Mouse (Mus musculus) heart, embryonic 12.5 days (tissue): ENCODE measurements around the gene Rnf152. TPM values are rescaled to one million over a fixed set of nuclear protein-coding genes. Genes with fewer than 3 reads are reported as not detected.

Source experiments
- ATAC-seq: fragments of 200-750 bp; cut with Nextera tagmentation; 2 replicates; pipeline ENCODE4 v1.8.0; 2017; ENCODE audit warnings: moderate TSS enrichment, moderate library complexity; ENCODE audit not compliant: insufficient number of reproducible peaks, low FRiP score
- H3K27ac ChIP-seq: fragments of 300-500 bp; sonication (generic); 2 replicates; pipeline ENCODE4 v1.5.1; 2016; ENCODE audit warnings: mild to moderate bottlenecking, moderate library complexity; ENCODE audit not compliant: poor library complexity, severe bottlenecking
- H3K27me3 ChIP-seq: fragments of 300-500 bp; sonication (generic); replicated peaks from 2 replicates; pipeline ENCODE4 v1.6.1; 2016; ENCODE audit warnings: mild to moderate bottlenecking, moderate library complexity
- H3K36me3 ChIP-seq: fragments of 300-500 bp; sonication (generic); 2 replicates; pipeline ENCODE4 v1.6.1; 2016; ENCODE audit warnings: mild to moderate bottlenecking, moderate library complexity
- H3K4me1 ChIP-seq: fragments of 300-500 bp; sonication (generic); replicated peaks from 2 replicates; pipeline ENCODE4 v1.6.1; 2016; ENCODE audit warnings: mild to moderate bottlenecking
- H3K4me2 ChIP-seq: fragments of 300-500 bp; sonication (generic); 2 replicates; pipeline ENCODE4 v1.6.1; 2016; ENCODE audit warnings: mild to moderate bottlenecking, moderate library complexity
- H3K4me3 ChIP-seq: fragments of 300-500 bp; sonication (generic); 2 replicates; pipeline ENCODE4 v1.5.1; 2016; ENCODE audit warnings: mild to moderate bottlenecking
- H3K9ac ChIP-seq: fragments of 300-500 bp; sonication (generic); 2 replicates; pipeline ENCODE4 v1.6.1; 2016; ENCODE audit warnings: mild to moderate bottlenecking, moderate library complexity
- H3K9me3 ChIP-seq: fragments of 300-500 bp; sonication (generic); replicated peaks from 2 replicates; pipeline ENCODE4 v1.6.1; 2016; ENCODE audit warnings: mild to moderate bottlenecking, moderate library complexity
- WGBS: fragments of 180-500 bp; shearing (Covaris S2); methylation state at CpG from one replicate; pipeline ENCODE4 v1.1.7; 2016; 5-methylcytosine and 5-hydroxymethylcytosine counted together
- polyA plus RNA-seq: library from polyadenylated mRNA; unstranded; fragments of >200 nt; fragmentation: Nextera tagmentation; extraction: Ambion mirVana; gene quantifications from 2 replicates; pipeline ENCODE4 v1.2.1, GENCODE M21; 2016

The Rnf152 gene
- polyA plus RNA-seq, 1 experiment from 2014 or later, result 0.11 TPM

DNA sequence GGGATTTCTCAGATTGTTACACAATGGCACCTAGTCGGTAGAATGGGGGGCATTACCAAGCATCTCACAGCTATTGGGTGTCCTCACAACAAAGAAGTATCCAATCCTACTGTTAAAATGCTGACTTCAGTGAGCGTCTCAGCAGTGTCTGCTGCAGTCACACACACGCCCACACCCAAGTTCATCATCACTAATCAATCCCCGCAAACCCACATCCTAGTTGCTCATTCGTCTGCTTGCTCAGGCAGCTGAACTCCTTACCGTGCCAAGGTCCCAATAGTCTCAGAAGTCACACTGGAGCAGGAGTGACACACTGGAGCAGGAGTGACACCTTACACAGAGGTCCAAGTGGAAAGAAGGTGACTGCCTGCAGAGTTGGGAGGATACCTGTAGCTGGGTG is 14.2 kb downstream of the Rnf152 start:
- no peak overlapping the region for H3K9ac ChIP-seq
- H3K9me3 ChIP-seq, result no peaks in the 10 kb centered on the region
- H3K27me3 ChIP-seq, result no peaks in the 10 kb centered on the region
- no peak overlapping the region for H3K4me3 ChIP-seq
- no peak overlapping the region for H3K4me2 ChIP-seq
- ATAC-seq, result no peak
- H3K36me3 ChIP-seq, result no peaks in the 10 kb centered on the region
- WGBS, result 86% methylated on average over 6 of the region's 6 CpGs
- 0 out of 2 replicates have a peak, but pooled peaks cover 3% of the 10 kb centered on the region for H3K4me1 ChIP-seq
- H3K27ac ChIP-seq, result no peak overlapping the region

DNA sequence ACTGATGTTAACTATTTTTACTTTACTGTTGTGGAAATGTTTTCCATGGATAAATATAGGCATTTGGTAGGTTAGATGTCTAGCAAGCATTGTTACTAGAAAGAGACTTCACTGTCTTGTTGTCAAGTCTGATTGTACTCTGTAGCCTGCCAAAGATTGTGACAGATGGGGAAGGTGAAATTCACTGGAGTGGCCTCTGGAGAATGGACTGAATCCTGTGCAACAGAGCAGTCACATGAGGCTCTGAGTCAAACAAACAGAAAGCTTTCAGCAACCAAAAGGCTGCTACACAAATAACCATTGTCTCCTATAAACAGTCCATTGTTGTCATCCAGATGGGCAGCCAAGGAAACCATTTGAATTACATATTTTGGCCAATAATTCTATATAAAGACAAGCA is 15.6 kb downstream of the Rnf152 start:
- Histone ChIP-seq H3K4me3 (no peak overlapping the region), H3K27ac (no peak overlapping the region), H3K4me1 (0 out of 2 replicates have a peak, but pooled peaks cover 3% of the 10 kb centered on the region), H3K36me3 (no peaks in the 10 kb centered on the region), H3K9me3 (no peaks in the 10 kb centered on the region), H3K4me2 (no peak overlapping the region), H3K27me3 (no peaks in the 10 kb centered on the region), H3K9ac (no peak overlapping the region)
- no peak for ATAC-seq

DNA sequence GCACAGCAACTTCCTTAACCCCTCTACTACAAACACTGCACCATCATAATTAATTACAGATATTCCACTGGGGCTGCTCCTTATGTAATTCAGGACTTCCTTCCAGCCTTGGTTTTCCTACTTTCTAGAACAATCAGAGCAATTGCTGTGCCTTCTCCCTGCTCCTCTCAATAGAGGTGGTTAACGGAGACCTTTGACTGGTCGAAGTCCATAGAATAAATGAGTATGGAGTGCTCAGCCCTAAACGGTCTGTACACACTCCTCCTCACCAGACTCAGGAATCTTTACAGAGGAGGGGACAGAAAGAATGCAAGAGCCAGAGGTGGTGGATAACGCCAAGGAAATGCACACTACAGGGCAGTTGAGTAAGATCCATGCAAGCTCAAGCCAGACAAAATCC is 19.1 kb downstream of the Rnf152 start:
- Histone ChIP-seq H3K4me1 (0 out of 2 replicates have a peak, but pooled peaks cover 3% of the 10 kb centered on the region), H3K9ac (no peak overlapping the region), H3K9me3 (no peaks in the 10 kb centered on the region), H3K4me3 (no peak overlapping the region), H3K4me2 (no peak overlapping the region), H3K27ac (no peak overlapping the region), H3K36me3 (no peaks in the 10 kb centered on the region), H3K27me3 (no peaks in the 10 kb centered on the region)
- WGBS, result 69% methylated on average over 4 of the region's 4 CpGs
- ATAC-seq, result no peak

DNA sequence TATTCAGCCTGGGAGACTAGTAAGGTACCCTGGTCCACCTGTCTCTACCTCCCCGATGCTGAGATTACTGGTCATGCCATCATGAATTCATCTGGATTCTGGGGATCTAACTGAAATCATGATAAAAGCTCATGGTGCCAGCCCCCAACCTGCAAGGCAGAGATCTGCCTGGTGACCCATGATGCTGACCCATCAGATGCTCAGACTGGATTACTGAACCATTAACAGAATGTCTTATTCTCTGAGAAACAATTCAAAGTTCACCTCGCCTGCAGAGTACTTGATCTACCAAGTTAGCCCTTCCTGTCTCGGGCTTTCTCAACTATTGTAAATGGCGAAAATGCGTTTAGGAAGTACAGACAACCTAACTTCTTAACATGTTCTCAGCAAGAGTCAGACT is 20.4 kb downstream of the Rnf152 start:
- no peak overlapping the region for H3K9ac ChIP-seq
- H3K4me3 ChIP-seq, result no peak overlapping the region
- no peaks in the 10 kb centered on the region for H3K36me3 ChIP-seq
- H3K9me3 ChIP-seq, result no peaks in the 10 kb centered on the region
- no peak overlapping the region for H3K27ac ChIP-seq
- H3K27me3 ChIP-seq, result no peaks in the 10 kb centered on the region
- H3K4me2 ChIP-seq, result no peak overlapping the region
- 0 out of 2 replicates have a peak, but pooled peaks cover 3% of the 10 kb centered on the region for H3K4me1 ChIP-seq
- no peak for ATAC-seq
- WGBS, result 78% methylated on average over 5 of the region's 5 CpGs

DNA sequence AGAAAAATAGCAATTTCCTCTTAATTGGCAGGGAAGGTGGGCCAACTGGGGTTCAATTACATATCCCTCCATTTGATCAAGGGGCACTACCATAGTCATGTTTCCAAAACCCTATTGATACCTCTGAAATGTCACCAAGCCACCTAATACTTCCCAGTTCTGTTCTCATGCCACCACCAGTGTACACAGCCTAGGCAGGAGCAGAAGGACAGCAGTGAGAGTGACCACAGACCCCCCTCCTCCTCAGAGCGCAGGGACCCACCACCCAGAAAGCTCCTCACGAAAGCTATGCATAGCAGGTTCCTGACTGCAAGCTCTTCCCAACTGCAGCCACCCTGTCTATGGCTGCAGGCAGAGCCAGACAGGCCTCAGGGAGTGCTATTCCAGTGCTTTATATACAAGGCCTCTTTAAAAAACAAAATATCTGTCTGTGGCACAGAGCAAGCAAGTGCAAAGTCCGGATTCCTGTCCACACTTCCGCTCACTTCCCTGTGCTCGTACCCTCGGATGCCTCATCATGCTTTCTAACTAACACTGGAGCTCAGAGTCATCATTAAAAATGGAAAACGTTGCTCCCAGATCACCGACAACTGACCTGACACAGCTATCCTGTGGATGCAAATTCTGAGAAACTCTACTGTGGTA is 24.3 kb downstream of the Rnf152 start:
- Histone ChIP-seq H3K4me3 (no peak overlapping the region), H3K9ac (no peak overlapping the region), H3K36me3 (no peaks in the 10 kb centered on the region), H3K27me3 (no peaks in the 10 kb centered on the region), H3K4me2 (no peak overlapping the region), H3K27ac (no peak overlapping the region), H3K4me1 (no peaks in the 10 kb centered on the region), H3K9me3 (no peaks in the 10 kb centered on the region)
- no peak for ATAC-seq
- WGBS, result 80% methylated on average over 8 of the region's 8 CpGs

DNA sequence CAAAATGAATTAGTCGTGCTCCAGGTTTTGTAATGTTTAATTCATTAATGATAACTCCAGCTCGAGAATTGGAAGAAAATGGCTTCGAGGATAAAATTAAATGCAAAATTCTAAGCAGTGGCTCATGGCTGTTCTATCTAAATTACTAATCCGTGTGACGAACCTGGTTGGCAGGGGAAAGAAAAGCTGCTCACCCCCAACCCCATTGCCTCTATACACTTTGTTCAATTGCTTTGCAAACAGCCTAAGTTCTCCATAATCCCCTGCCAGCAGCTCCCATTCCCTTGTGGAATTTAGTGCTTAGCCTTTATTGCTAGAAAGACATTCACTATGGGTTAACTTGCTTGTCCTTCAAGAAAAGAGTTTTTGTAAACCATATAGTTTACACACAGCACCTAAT is 24.9 kb downstream of the Rnf152 start:
- WGBS, result 76% methylated on average over 5 of the region's 5 CpGs
- Histone ChIP-seq H3K9ac (no peak overlapping the region), H3K4me1 (no peaks in the 10 kb centered on the region), H3K9me3 (no peaks in the 10 kb centered on the region), H3K4me2 (no peak overlapping the region), H3K36me3 (no peaks in the 10 kb centered on the region), H3K4me3 (no peak overlapping the region), H3K27me3 (no peaks in the 10 kb centered on the region), H3K27ac (no peak overlapping the region)
- no peak for ATAC-seq

DNA sequence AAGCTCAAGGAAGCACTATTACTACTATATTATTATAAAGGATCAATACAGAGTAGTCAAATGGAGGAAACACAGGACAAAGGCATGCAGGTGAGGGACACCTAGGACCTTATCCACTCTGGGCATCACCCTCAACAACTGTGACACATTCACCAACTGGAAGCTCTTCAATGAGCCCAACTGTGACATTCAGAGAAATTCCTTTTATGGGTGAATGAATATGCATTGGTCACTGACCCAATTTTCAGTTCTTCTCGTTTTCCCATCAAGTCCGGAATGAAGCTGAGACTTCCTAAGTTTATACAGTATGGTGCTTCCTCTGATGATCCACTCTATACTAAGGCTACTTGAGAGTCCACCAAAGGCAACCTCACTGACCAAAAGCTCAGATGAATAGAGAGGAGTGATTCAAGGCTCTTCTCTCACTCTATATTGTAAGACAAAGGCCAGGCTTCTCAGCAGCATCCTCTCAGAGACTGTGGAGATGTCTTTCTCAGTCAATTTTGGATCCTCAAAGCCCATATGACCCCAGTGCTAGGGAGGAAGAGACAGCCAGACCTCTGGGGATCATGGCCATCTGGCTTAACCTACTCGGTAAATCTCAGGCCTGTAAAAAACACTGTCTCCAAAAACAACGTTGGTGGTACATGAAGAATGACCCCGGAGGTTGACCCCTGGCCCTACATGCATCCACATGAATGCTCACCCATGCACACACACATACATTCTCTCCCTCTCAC is 25.8 kb downstream of the Rnf152 start:
- WGBS, result 84% methylated on average over 5 of the region's 5 CpGs
- Histone ChIP-seq H3K27me3 (no peaks in the 10 kb centered on the region), H3K36me3 (no peaks in the 10 kb centered on the region), H3K9me3 (no peaks in the 10 kb centered on the region), H3K4me3 (no peak overlapping the region), H3K4me1 (no peaks in the 10 kb centered on the region), H3K9ac (no peak overlapping the region), H3K27ac (no peak overlapping the region), H3K4me2 (no peak overlapping the region)
- ATAC-seq, result no peak

DNA sequence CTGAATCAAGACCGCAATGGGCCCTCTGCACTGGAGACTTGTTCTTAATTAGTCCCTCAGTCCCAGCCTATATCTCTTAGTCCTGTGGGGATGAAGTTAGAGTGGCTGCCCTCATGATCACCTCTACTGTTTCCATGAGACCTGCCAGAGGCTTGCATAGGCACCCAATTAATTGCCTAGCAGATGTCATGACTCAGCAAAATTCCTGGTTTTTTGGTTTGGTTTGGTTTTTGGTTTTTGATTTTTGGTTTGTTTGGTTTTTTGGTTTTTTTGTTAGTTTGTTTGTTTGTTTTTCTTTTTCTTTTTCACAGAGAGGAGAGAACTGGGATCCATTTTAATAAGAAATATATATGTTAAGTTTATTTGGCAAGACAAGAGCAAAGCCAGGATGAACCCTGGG is 28.7 kb downstream of the Rnf152 start:
- H3K27me3 ChIP-seq, result no peaks in the 10 kb centered on the region
- no peak overlapping the region for H3K4me2 ChIP-seq
- H3K9ac ChIP-seq, result no peak overlapping the region
- no peaks in the 10 kb centered on the region for H3K4me1 ChIP-seq
- no peak overlapping the region for H3K4me3 ChIP-seq
- no peaks in the 10 kb centered on the region for H3K9me3 ChIP-seq
- no peak for ATAC-seq
- no peaks in the 10 kb centered on the region for H3K36me3 ChIP-seq
- 94% methylated on average over 1 of the region's 1 CpGs for WGBS
- no peak overlapping the region for H3K27ac ChIP-seq

DNA sequence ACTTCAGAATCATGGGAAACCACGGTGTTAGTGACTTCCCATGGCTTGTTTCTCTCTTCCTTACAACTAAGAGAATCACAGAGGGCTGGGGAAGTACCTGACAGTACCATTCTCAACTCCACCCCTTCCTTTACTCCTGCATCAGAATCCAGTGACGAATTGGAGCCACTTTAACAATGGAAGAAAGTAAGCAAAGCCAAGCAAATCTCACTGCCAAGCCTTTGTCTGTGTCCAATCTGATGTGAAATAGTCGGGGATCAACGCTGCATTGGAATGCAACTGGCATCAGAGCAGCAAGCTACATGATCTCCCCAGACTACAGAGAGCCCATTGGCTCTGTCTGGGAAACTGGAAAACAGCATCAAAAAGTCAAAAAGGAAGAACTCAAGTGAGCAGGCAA is 31.9 kb downstream of the Rnf152 start:
- H3K27me3 ChIP-seq, result no peaks in the 10 kb centered on the region
- no peak overlapping the region for H3K4me3 ChIP-seq
- no peak for ATAC-seq
- 67% methylated on average over 4 of the region's 4 CpGs for WGBS
- no peak overlapping the region for H3K9ac ChIP-seq
- H3K4me1 ChIP-seq, result no peaks in the 10 kb centered on the region
- H3K4me2 ChIP-seq, result no peak overlapping the region
- no peaks in the 10 kb centered on the region for H3K9me3 ChIP-seq
- no peak overlapping the region for H3K27ac ChIP-seq
- no peaks in the 10 kb centered on the region for H3K36me3 ChIP-seq

DNA sequence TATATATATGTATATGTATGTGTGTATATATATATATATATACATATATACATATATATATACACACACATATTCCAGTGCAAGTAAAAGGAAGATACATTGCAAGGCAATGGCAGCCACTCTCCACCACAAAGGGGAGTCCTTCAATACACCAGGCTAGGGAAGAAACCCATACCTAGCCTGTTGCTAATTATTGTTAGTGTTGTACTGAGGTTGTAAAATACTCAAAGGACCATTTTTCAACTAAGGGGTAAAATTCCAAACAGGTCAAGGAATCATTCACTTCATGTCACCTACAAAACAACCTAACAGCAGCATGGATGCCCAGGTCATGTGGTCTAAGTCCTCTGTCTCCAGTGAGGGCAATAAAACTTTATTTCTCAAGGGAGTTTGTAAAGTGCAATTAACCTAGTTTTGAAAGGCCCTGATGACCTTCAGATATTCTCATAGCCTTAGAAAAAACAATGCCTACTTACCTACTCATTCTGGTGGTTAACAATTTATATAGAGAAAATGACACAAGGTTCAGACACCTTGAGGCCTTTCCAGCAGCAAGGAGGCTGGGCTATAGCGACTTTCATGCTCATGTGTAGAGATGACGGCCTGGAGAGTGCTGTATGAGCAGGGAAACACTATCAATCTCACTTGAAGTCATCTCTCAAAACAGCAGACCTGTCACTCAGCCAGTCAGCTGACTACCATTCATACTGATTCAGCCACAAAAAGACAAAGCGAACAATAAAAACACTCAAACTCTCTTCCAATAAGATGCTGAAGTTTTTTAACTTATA is 42.3 kb downstream of the Rnf152 start:
- H3K9ac ChIP-seq, result no peak overlapping the region
- ATAC-seq, result no peak
- no peak overlapping the region for H3K4me2 ChIP-seq
- no peak overlapping the region for H3K4me3 ChIP-seq
- no peaks in the 10 kb centered on the region for H3K36me3 ChIP-seq
- no peaks in the 10 kb centered on the region for H3K4me1 ChIP-seq
- H3K27me3 ChIP-seq, result no peaks in the 10 kb centered on the region
- WGBS, result 62% methylated on average over 3 of the region's 3 CpGs
- no peaks in the 10 kb centered on the region for H3K9me3 ChIP-seq
- H3K27ac ChIP-seq, result no peak overlapping the region

DNA sequence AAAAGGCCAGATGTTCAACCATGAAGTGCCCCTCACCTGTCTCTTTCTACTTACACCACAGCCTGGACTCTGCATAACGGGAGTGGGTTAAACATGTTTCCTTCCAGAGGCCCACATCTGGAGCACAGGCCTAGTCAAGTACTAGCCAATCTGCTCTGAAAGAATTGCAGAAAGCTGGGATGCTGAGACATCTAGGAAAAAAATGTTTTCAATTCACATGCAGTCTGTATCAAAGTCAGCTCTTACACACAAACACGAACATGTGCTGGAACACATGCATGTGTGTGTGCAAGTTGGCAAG is 44.0 kb downstream of the Rnf152 start:
- WGBS, result 60% methylated on average over 2 of the region's 2 CpGs
- H3K27ac ChIP-seq, result no peak overlapping the region
- no peak for ATAC-seq

More for the DNA sequence above, 44.0 kb downstream of the Rnf152 start:
- Histone ChIP-seq H3K27me3 (no peaks in the 10 kb centered on the region), H3K9me3 (no peaks in the 10 kb centered on the region), H3K4me1 (no peaks in the 10 kb centered on the region), H3K4me2 (no peak overlapping the region), H3K9ac (no peak overlapping the region), H3K4me3 (no peak overlapping the region), H3K36me3 (no peaks in the 10 kb centered on the region)
